Mouse (Mus musculus) adrenal gland, adult 18-20 months (tissue): ENCODE results near the gene Exoc6. TPM values are rescaled to one million over a fixed set of nuclear protein-coding genes. Genes with fewer than 3 reads are reported as not detected.

ENCODE experiments used
- DNase-seq, 2 experiments: peaks; one replicate each; pipeline ENCODE4 v3.0.0; 2021 to 2022; ENCODE audit warnings: low spot score in 2 of 2
- total RNA-seq, 2 experiments: library from RNA; stranded (reverse); gene quantifications; 1 replicate in 1 of 2; 2 replicates in 1 of 2; pipeline ENCODE4 v1.2.3; 2021

Exoc6 gene
- total RNA-seq, 2 experiments from 2014 or later: 12.9 to 15.3 TPM

- DNase-seq: no peak
Measured at GRCm38 (mm10) chr19:37716524-37717175, 166.4 kb downstream of the Exoc6 start.

- DNase-seq: no peak
Measured at GRCm38 (mm10) chr19:37719166-37719565, 168.9 kb downstream of the Exoc6 start.

- DNase-seq: no peak
Measured at GRCm38 (mm10) chr19:37724591-37724990, 174.4 kb downstream of the Exoc6 start.

- no peak for DNase-seq
Measured at GRCm38 (mm10) chr19:37726585-37726984, 176.4 kb downstream of the Exoc6 start.

- DNase-seq: no peak
Measured at GRCm38 (mm10) chr19:37727366-37727765, 177.1 kb downstream of the Exoc6 start.

Other genes starting within 250 kb of the Exoc6 start
- gene Ide, start 212.6 kb upstream of the Exoc6 start, total RNA-seq: 100 to 1,000 TPM in 1 of 2 experiments, 10 to 100 TPM in 1; 82.3 to 110 TPM
- gene Kif11, start 174.0 kb upstream of the Exoc6 start, total RNA-seq: under 1 TPM; 0.70 to 0.76 TPM
- 10 to 100 TPM; 36.9 to 43.4 TPM for gene Hhex, start 115.6 kb upstream of the Exoc6 start, total RNA-seq
- gene Cyp26c1, start 135.2 kb downstream of the Exoc6 start, total RNA-seq: not detected
- not detected for gene Cyp26a1, start 147.4 kb downstream of the Exoc6 start, total RNA-seq